Mouse (Mus musculus): ENCODE results near the gene Knl1. TPM values are rescaled to one million over a fixed set of nuclear protein-coding genes. Genes with fewer than 3 reads are reported as not detected.
A peak's percentile ranks its signal among the peaks of the same experiment; 100 is the strongest.

The Knl1 gene
- polyA plus RNA-seq, 1 experiment = 1.4 TPM

- Histone ChIP-seq H3K4me3 (peak within 1 kb of the TSS; percentile 83), H3K36me3 (ENCODE audit: control insufficient read depth, insufficient read depth) (no peaks in the 10 kb centered on the region), H3K27me3 (ENCODE audit: control insufficient read depth, insufficient read depth, insufficient read length) (no peaks in the 10 kb centered on the region), H3K79me2 (ENCODE audit: control insufficient read depth, insufficient read depth) (no peaks in the 10 kb centered on the region), H3ac (ENCODE audit: control insufficient read depth, insufficient read length) (peak within 1 kb of the TSS; percentile 23), H3K4me2 (ENCODE audit: low read depth) (peak within 1 kb of the TSS; percentile 90)
- TF ChIP-seq CEBPB (IDR thresholded peaks at IDR 0.05; ENCODE audit: insufficient read depth, poor library complexity, severe bottlenecking) (no peak), MYOG (IDR thresholded peaks at IDR 0.05; ENCODE audit: control insufficient read depth in 1 of 3, insufficient read depth in 1 of 3, insufficient read length in 2 of 3, low read depth in 2 of 3) (peak in 2 of 3 experiments; percentile 57 to 80), MYOD1 (IDR thresholded peaks at IDR 0.05; ENCODE audit: control insufficient read depth in 1 of 3, insufficient read length in 2 of 3, low read depth in 2 of 3) (peak in 2 of 3 experiments; percentile 59 to 82), MAX (IDR thresholded peaks at IDR 0.05; ENCODE audit: low read depth) (peak; percentile 88), TCF3 (IDR thresholded peaks at IDR 0.05; ENCODE audit: insufficient read length, low read depth) (no peak), USF1 (IDR thresholded peaks at IDR 0.05; ENCODE audit: low read depth) (peak; percentile 78), E2F4 (IDR thresholded peaks at IDR 0.05; ENCODE audit: insufficient read depth) (peak; percentile 92), SRF (IDR thresholded peaks at IDR 0.05; ENCODE audit: control insufficient read depth, insufficient read length, low read depth) (peak; percentile 69), REST (IDR thresholded peaks at IDR 0.05; ENCODE audit: insufficient read depth, insufficient read length) (peak; percentile 5), POLR2AphosphoS2 (IDR thresholded peaks at IDR 0.05; ENCODE audit: insufficient read length, low read depth) (peak; percentile 86), POLR2A (IDR thresholded peaks at IDR 0.05; ENCODE audit: insufficient read length, low read depth) (peak; percentile 93), TCF12 (IDR thresholded peaks at IDR 0.05; ENCODE audit: insufficient read depth, poor library complexity, severe bottlenecking) (no peak)
Measured at GRCm38 (mm10) chr2:119034656-119035396, 12.1 kb upstream of the Knl1 start, which contains the start of gene Rpusd2. Rpusd2 (plus strand) TSS chr2:119034790.

- no peaks in the 10 kb centered on the region for H3K79me2 ChIP-seq (ENCODE audit: control insufficient read depth, insufficient read depth)
- no peaks in the 10 kb centered on the region for H3K36me3 ChIP-seq (ENCODE audit: control insufficient read depth, insufficient read depth)
- H3ac ChIP-seq (ENCODE audit: control insufficient read depth, insufficient read length) = peak overlapping the region; percentile 23
- TF ChIP-seq E2F4 (IDR thresholded peaks at IDR 0.05; ENCODE audit: insufficient read depth) = no peak
- no peak for TF ChIP-seq MAX (IDR thresholded peaks at IDR 0.05; ENCODE audit: low read depth)
- no peak for TF ChIP-seq POLR2A (IDR thresholded peaks at IDR 0.05; ENCODE audit: insufficient read length, low read depth)
- TF ChIP-seq REST (IDR thresholded peaks at IDR 0.05; ENCODE audit: insufficient read depth, insufficient read length) = no peak
- peak overlapping the region; percentile 83 for H3K4me3 ChIP-seq
- H3K4me2 ChIP-seq (ENCODE audit: low read depth) = peak overlapping the region; percentile 82
- H3K27me3 ChIP-seq (ENCODE audit: control insufficient read depth, insufficient read depth, insufficient read length) = no peaks in the 10 kb centered on the region
Measured at GRCm38 (mm10) chr2:119035397-119035745, 11.5 kb upstream of the Knl1 start.

GRCm38 (mm10) chr2:119040882-119041281, 6.0 kb upstream of the Knl1 start:
- TF ChIP-seq MAX (IDR thresholded peaks at IDR 0.05; ENCODE audit: low read depth) (no peak), TCF12 (IDR thresholded peaks at IDR 0.05; ENCODE audit: insufficient read depth, poor library complexity, severe bottlenecking) (no peak), TCF3 (IDR thresholded peaks at IDR 0.05; ENCODE audit: insufficient read length, low read depth) (no peak), USF1 (IDR thresholded peaks at IDR 0.05; ENCODE audit: low read depth) (no peak), REST (IDR thresholded peaks at IDR 0.05; ENCODE audit: insufficient read depth, insufficient read length) (no peak), E2F4 (IDR thresholded peaks at IDR 0.05; ENCODE audit: insufficient read depth) (no peak), SRF (IDR thresholded peaks at IDR 0.05; ENCODE audit: control insufficient read depth, insufficient read length, low read depth) (no peak), MYOG (IDR thresholded peaks at IDR 0.05; ENCODE audit: control insufficient read depth in 1 of 3, insufficient read depth in 1 of 3, insufficient read length in 2 of 3, low read depth in 2 of 3) (no peak), MYOD1 (IDR thresholded peaks at IDR 0.05; ENCODE audit: control insufficient read depth in 1 of 3, insufficient read length in 2 of 3, low read depth in 2 of 3) (no peak), POLR2A (IDR thresholded peaks at IDR 0.05; ENCODE audit: insufficient read length, low read depth) (no peak), CEBPB (IDR thresholded peaks at IDR 0.05; ENCODE audit: insufficient read depth, poor library complexity, severe bottlenecking) (no peak), POLR2AphosphoS2 (IDR thresholded peaks at IDR 0.05; ENCODE audit: insufficient read length, low read depth) (no peak)
- no peak overlapping the region for H3ac ChIP-seq (ENCODE audit: control insufficient read depth, insufficient read length)
- no peaks in the 10 kb centered on the region for H3K36me3 ChIP-seq (ENCODE audit: control insufficient read depth, insufficient read depth)
- H3K27me3 ChIP-seq (ENCODE audit: control insufficient read depth, insufficient read depth, insufficient read length) = no peaks in the 10 kb centered on the region
- no peaks in the 10 kb centered on the region for H3K79me2 ChIP-seq (ENCODE audit: control insufficient read depth, insufficient read depth)
- no peak overlapping the region for H3K4me3 ChIP-seq
- H3K4me2 ChIP-seq (ENCODE audit: low read depth) = no peak overlapping the region

GRCm38 (mm10) chr2:119045163-119045562, 1.8 kb upstream of the Knl1 start:
- H3K4me2 ChIP-seq (ENCODE audit: low read depth) = no peak overlapping the region
- H3K36me3 ChIP-seq (ENCODE audit: control insufficient read depth, insufficient read depth) = no peaks in the 10 kb centered on the region
- no peaks in the 10 kb centered on the region for H3K27me3 ChIP-seq (ENCODE audit: control insufficient read depth, insufficient read depth, insufficient read length)
- H3ac ChIP-seq (ENCODE audit: control insufficient read depth, insufficient read length) = no peak overlapping the region
- no peak overlapping the region for H3K4me3 ChIP-seq
- H3K79me2 ChIP-seq (ENCODE audit: control insufficient read depth, insufficient read depth) = peaks cover 28% of the 10 kb centered on the region
- TF ChIP-seq MYOD1 (IDR thresholded peaks at IDR 0.05; ENCODE audit: control insufficient read depth in 1 of 3, insufficient read length in 2 of 3, low read depth in 2 of 3) (no peak), CEBPB (IDR thresholded peaks at IDR 0.05; ENCODE audit: insufficient read depth, poor library complexity, severe bottlenecking) (no peak), POLR2AphosphoS2 (IDR thresholded peaks at IDR 0.05; ENCODE audit: insufficient read length, low read depth) (no peak), E2F4 (IDR thresholded peaks at IDR 0.05; ENCODE audit: insufficient read depth) (no peak), MAX (IDR thresholded peaks at IDR 0.05; ENCODE audit: low read depth) (no peak), USF1 (IDR thresholded peaks at IDR 0.05; ENCODE audit: low read depth) (no peak), TCF12 (IDR thresholded peaks at IDR 0.05; ENCODE audit: insufficient read depth, poor library complexity, severe bottlenecking) (no peak), REST (IDR thresholded peaks at IDR 0.05; ENCODE audit: insufficient read depth, insufficient read length) (no peak), MYOG (IDR thresholded peaks at IDR 0.05; ENCODE audit: control insufficient read depth in 1 of 3, insufficient read depth in 1 of 3, insufficient read length in 2 of 3, low read depth in 2 of 3) (no peak), SRF (IDR thresholded peaks at IDR 0.05; ENCODE audit: control insufficient read depth, insufficient read length, low read depth) (no peak), POLR2A (IDR thresholded peaks at IDR 0.05; ENCODE audit: insufficient read length, low read depth) (no peak), TCF3 (IDR thresholded peaks at IDR 0.05; ENCODE audit: insufficient read length, low read depth) (no peak)
